Mouse (Mus musculus) macrophage (primary cell): ENCODE results near the gene Trmt61a. TPM values are rescaled to one million over a fixed set of nuclear protein-coding genes. Genes with fewer than 3 reads are reported as not detected.

ENCODE experiments used
- H3K27ac ChIP-seq: fragments of 350-480 bp; formaldehyde crosslinking; 2 replicates; pipeline ENCODE4 v1.9.0; 2021
- H3K36me3 ChIP-seq: fragments of 350-480 bp; formaldehyde crosslinking; 2 replicates; pipeline ENCODE4 v1.9.0; 2021; ENCODE audit errors: inconsistent target
- H3K4me3 ChIP-seq: fragments of 350-480 bp; formaldehyde crosslinking; 2 replicates; pipeline ENCODE4 v1.9.0; 2021; ENCODE audit errors: inconsistent target
- H3K79me2 ChIP-seq: fragments of 350-480 bp; formaldehyde crosslinking; 2 replicates; pipeline ENCODE4 v1.9.0; 2021; ENCODE audit errors: inconsistent target
- WGBS: methylation state at CpG from one replicate; pipeline ENCODE4 v1.1.7; 2026; ENCODE audit warnings: inconsistent platforms; ENCODE audit not compliant: missing documents; 5-methylcytosine and 5-hydroxymethylcytosine counted together
- polyA plus RNA-seq: library from polyadenylated mRNA; stranded (reverse); fragments of 250-400 nt; gene quantifications from 3 replicates; pipeline ENCODE4 v1.2.4, GENCODE M21; 2018; ENCODE audit warnings: inconsistent platforms

The Trmt61a gene
- polyA plus RNA-seq, 1 experiment from 2014 or later, result 3.4 TPM

DNA sequence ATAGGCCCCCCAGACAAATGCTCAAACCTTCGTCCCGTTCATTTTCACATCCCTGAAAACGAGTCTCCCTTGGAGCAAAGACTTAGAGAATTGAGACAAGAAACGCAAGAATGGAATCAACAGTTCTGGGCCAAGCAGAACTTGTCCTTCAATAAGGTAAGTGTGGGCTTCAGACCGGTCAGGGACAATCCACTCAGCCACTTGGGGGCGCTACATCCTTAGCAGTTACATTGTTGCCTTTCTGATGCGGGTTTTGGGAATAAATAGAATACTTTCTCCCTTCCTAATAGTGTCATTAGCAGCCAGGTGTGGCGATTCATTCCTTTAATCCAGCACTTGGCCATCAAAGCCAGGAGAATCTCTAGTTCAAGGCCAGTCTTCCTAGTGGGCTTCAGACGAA, 44.7 kb downstream of the Trmt61a start:
- peaks cover 26% of the 10 kb centered on the region; the same call in 1 of the 2 replicates for H3K79me2 ChIP-seq
- H3K4me3 ChIP-seq, result no peak overlapping the region
- no peak overlapping the region for H3K27ac ChIP-seq
- 85% methylated on average over 9 of the region's 9 CpGs for WGBS
- H3K36me3 ChIP-seq, result peaks cover 15% of the 10 kb centered on the region; the same call in 1 of the 2 replicates

DNA sequence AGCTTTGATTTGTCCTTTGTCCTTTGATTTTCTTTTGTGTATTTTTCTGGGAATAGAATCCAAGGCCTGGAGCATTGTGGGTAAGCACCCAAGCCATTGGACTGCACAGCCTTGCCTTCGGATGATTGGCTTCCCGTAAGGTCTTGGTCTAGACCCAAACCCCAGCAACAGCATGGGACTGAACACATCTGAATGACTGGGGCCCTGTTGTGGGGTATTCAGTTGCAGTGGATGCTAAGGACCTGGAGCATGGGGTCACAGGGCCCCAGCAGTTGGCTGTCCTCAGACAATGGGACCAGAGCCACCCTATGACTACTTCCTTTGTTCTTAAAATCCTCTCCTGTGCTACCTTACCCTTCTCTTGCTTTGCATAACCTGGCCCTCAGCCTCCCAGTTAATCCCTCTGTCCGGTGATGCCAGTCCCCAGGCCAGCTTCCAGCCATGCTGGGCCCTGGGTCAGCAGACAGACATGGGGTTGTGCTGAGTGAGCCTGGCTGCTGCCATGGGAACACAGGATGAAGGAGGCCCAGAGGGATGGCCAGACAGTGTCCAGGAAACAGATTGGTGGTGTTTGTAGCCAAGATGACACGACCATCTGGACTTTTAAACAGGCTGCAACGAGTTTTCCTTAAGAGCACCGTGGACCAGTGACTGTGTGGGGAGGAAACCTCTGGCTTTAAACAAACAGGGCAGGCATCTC, 46.9 kb downstream of the Trmt61a start:
- no peak overlapping the region for H3K27ac ChIP-seq
- H3K79me2 ChIP-seq, result peaks cover 5% of the 10 kb centered on the region; the same call in 1 of the 2 replicates
- no peak overlapping the region for H3K4me3 ChIP-seq
- WGBS, result 93% methylated on average over 6 of the region's 6 CpGs
- peaks cover 15% of the 10 kb centered on the region; the same call in 1 of the 2 replicates for H3K36me3 ChIP-seq

DNA sequence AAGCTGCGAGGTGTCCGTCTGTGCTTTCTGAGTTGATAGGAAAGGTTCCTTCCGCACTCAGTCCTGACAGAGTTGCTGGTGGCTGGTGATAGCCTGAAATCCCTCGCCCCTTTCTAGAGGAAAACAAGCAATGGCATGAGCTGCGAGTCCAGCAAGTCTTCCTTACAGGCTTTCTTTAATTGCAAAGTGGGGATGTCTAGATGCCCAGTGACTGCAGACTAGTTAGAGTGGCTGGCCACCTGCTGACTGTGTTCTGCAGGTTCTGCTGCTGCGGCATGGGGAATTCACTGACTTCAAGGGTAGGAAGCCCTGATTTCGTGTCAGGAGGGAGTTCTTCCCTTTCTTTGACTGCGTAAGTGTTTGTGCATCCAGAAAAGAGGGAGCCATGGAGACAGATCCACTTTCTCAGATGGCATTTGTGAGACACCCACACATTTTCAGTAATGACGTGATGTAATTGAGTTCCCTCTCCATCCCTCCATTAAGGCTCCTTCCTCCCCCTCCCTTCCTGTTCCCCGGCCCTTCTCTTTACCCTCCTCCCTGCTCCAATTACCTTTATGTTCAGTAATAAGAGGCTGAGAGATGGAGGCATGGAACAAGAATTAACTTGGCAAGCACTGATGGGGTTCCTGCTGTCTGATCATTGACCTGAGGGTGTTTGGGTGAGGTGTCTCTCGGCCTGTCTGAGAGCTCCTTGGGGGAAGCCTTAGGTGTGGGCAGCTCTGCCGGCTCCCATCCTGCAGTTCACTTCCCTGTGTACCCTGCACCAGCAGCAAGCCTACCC, 47.6 kb downstream of the Trmt61a start:
- Histone ChIP-seq H3K36me3 (peaks cover 15% of the 10 kb centered on the region; the same call in 1 of the 2 replicates), H3K79me2 (no peaks in the 10 kb centered on the region), H3K27ac (no peak overlapping the region), H3K4me3 (no peak overlapping the region)
- 88% methylated on average over 12 of the region's 12 CpGs for WGBS

DNA sequence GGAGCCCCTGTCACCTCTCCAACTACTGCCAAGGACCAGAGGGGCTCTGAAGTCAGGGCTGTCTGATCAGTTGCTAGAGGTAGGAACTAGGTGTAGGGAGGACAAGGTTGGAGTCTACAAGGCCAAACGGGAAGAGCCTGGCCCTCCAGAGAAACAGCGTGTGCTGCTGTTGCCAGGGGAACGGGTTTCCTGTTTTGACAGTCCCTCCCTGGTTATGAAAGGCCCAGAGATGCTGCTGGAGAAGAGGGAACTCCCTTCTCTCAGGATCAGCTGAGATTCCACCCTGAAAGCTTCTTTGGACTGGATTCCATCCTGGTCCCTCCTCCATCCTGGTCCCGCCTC, 48.2 kb downstream of the Trmt61a start:
- 34% methylated on average over 4 of the region's 4 CpGs for WGBS
- Histone ChIP-seq H3K36me3 (peaks cover 15% of the 10 kb centered on the region; the same call in 1 of the 2 replicates), H3K79me2 (no peaks in the 10 kb centered on the region), H3K4me3 (no peak overlapping the region), H3K27ac (no peak overlapping the region)

DNA sequence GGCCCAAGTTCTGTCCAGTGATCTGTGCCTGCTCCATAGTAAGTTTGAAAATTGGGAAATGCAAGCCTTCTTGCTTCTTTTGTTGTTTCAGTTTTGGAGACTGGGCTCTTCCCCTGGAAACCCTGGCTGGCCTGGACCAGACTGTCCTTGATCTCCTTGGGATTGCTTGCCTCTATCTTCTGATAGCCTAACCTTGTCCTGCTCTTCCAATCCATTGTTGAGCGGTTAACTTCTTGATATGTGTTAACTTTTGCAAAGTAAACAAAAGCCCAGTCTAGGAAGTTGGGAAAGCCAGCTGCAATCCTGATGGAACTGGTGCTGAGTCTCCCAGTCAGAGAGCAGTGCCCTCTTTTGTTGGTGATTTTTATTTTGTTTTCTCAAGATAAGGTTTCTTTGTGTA, 50.1 kb downstream of the Trmt61a start:
- peaks cover 15% of the 10 kb centered on the region; the same call in 1 of the 2 replicates for H3K36me3 ChIP-seq

DNA sequence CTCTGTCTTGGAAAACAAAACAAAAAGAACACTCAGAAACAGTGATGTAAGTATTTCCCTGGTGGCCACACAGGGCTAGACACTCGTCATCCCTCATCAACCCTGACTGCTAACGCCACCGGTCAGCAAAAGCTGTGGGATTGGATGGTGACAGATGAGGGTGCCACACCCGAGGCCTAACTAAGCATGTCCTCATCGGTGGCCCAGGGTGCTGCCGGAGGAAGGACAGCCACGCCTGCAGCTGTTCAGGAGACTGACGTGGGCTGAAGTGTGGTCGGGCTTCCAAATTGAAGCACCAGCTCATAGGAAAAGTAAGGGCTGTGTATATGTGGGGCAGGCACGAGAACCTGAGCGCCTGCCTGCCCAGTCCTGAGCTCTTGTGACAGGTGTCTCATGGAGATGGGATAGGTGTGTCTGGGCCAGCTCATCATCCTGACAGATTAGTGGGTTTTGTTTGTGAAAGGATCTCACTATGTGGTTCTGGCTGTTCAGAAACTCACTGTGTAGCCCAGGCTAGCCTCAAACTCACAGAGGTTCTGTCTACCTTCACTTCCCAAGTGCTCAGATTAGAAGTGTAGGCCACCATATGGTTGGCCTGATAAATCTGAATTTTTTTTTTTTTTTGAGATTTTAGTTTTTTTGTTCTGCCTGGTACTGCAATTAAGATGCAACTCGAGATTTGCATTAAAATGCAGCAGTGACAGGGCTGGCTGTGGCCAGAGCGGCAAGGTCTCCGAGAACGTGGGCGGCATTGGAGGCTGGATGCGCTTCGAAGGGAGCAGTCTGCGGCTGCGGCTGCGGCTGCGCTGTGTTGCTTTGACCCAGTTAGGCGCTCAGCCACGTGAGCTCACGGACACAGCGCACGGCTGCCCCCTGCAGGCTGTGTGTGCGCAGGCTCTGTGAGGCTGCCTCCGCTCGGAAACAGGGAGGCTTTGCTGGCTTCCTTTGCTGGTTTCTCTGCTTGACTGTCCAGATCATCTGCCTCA, 54.2 kb downstream of the Trmt61a start:
- Histone ChIP-seq H3K79me2 (no peaks in the 10 kb centered on the region), H3K36me3 (no peaks in the 10 kb centered on the region; the same call in 1 of the 2 replicates), H3K27ac (no peak overlapping the region), H3K4me3 (no peak overlapping the region)
- WGBS, result 34% methylated on average over 30 of the region's 30 CpGs

More for the DNA sequence above, 50.1 kb downstream of the Trmt61a start:
- Histone ChIP-seq H3K4me3 (no peak overlapping the region), H3K27ac (no peak overlapping the region), H3K79me2 (no peaks in the 10 kb centered on the region)
- 100% methylated on average over 1 of the region's 1 CpGs for WGBS

DNA sequence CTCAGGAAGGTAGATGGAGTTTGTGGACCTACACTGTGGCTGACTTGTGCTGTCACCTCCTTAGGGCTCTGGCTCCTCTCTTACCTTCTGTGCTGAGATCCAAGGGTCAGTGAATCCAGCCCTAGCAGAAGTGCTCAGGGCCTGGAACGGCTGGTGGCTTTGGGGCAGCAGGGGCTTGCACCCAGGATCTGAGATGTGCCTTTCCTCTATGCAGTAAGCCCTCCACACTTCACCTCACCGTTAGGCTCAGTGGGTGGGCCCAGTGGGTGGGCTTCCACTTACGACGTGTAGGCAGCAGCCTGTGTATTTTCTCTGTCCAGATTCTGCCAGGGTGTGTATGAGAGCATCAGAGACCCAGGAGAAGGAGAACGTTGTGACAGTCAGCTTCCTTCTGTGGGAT, 55.0 kb downstream of the Trmt61a start:
- no peaks in the 10 kb centered on the region for H3K36me3 ChIP-seq
- H3K4me3 ChIP-seq, result no peak overlapping the region
- H3K79me2 ChIP-seq, result no peaks in the 10 kb centered on the region

More for the DNA sequence above, 55.0 kb downstream of the Trmt61a start:
- no peak overlapping the region for H3K27ac ChIP-seq
- WGBS, result 86% methylated on average over 5 of the region's 5 CpGs

Other genes starting within 250 kb of the Trmt61a start
- gene Tnfaip2, start 235.6 kb upstream of the Trmt61a start, polyA plus RNA-seq, result 127 to 339 TPM (median 289 TPM) in 3 replicates
- gene Gm266, start 192.3 kb upstream of the Trmt61a start, polyA plus RNA-seq, result not detected in 3 replicates
- 111 to 154 TPM (median 137 TPM) in 3 replicates for gene Eif5, start 140.1 kb upstream of the Trmt61a start, polyA plus RNA-seq
- 20.7 to 24.6 TPM (median 23.1 TPM) in 3 replicates for gene Mark3, start 103.6 kb upstream of the Trmt61a start, polyA plus RNA-seq
- gene Ckb, start 5.8 kb upstream of the Trmt61a start, polyA plus RNA-seq, result 135 to 330 TPM (median 190 TPM) in 3 replicates
- gene Bag5, start 35.2 kb downstream of the Trmt61a start, polyA plus RNA-seq, result 17.0 to 24.0 TPM (median 23.4 TPM) in 3 replicates
- 25.8 to 45.9 TPM (median 27.0 TPM) in 3 replicates for gene Apopt1, start 35.2 kb downstream of the Trmt61a start, polyA plus RNA-seq
- 70.3 to 119 TPM (median 70.6 TPM) in 3 replicates for gene Klc1, start 80.7 kb downstream of the Trmt61a start, polyA plus RNA-seq
- gene Xrcc3, start 135.8 kb downstream of the Trmt61a start, polyA plus RNA-seq, result 0.75 to 4.9 TPM (median 1.3 TPM) in 3 replicates
- 5.7 to 14.3 TPM (median 12.7 TPM) in 3 replicates for gene Zfyve21, start 136.1 kb downstream of the Trmt61a start, polyA plus RNA-seq
- 8.2 to 13.1 TPM (median 11.1 TPM) in 3 replicates for gene Ppp1r13b, start 230.0 kb downstream of the Trmt61a start, polyA plus RNA-seq